Mouse (Mus musculus): ENCODE measurements around the gene Rhoj.

The Rhoj gene

GRCm38 (mm10) chr12:75307961-75308951, at the start of gene Rhoj:
TSS of gene Rhoj (plus strand) at chr12:75308322.
- DNase-seq (ENCODE audit: low read depth, low spot score) = peak; percentile 95

- DNase-seq (ENCODE audit: low read depth, low spot score) = peak; percentile 63
Measured at GRCm38 (mm10) chr12:75271726-75272125, 36.4 kb upstream of the Rhoj start.

GRCm38 (mm10) chr12:75275730-75276129, 32.4 kb upstream of the Rhoj start:
- DNase-seq (ENCODE audit: low read depth, low spot score) = no peak

GRCm38 (mm10) chr12:75277425-75277824, 30.7 kb upstream of the Rhoj start:
- no peak for DNase-seq (ENCODE audit: low read depth, low spot score)

- peak; percentile 76 for DNase-seq (ENCODE audit: low read depth, low spot score)
Measured at GRCm38 (mm10) chr12:75280502-75280901, 27.6 kb upstream of the Rhoj start.

GRCm38 (mm10) chr12:75283226-75283625, 24.9 kb upstream of the Rhoj start:
- DNase-seq (ENCODE audit: low read depth, low spot score) = peak; percentile 64

- DNase-seq (ENCODE audit: low read depth, low spot score) = no peak
Measured at GRCm38 (mm10) chr12:75286166-75286565, 22.0 kb upstream of the Rhoj start.

- DNase-seq (ENCODE audit: low read depth, low spot score) = peak; percentile 83
Measured at GRCm38 (mm10) chr12:75290524-75290923, 17.6 kb upstream of the Rhoj start.

GRCm38 (mm10) chr12:75291556-75291955, 16.6 kb upstream of the Rhoj start:
- no peak for DNase-seq (ENCODE audit: low read depth, low spot score)

- peak; percentile 17 for DNase-seq (ENCODE audit: low read depth, low spot score)
Measured at GRCm38 (mm10) chr12:75292939-75293338, 15.2 kb upstream of the Rhoj start.

GRCm38 (mm10) chr12:75299865-75300264, 8.3 kb upstream of the Rhoj start:
- DNase-seq (ENCODE audit: low read depth, low spot score) = no peak

GRCm38 (mm10) chr12:75304132-75304531, 4.0 kb upstream of the Rhoj start:
- peak; percentile 89 for DNase-seq (ENCODE audit: low read depth, low spot score)

GRCm38 (mm10) chr12:75309756-75310155, 1.6 kb downstream of the Rhoj start:
- peak; percentile 75 for DNase-seq (ENCODE audit: low read depth, low spot score)

- DNase-seq (ENCODE audit: low read depth, low spot score) = peak; percentile 64
Measured at GRCm38 (mm10) chr12:75310766-75311165, 2.6 kb downstream of the Rhoj start.

GRCm38 (mm10) chr12:75311879-75312278, 3.8 kb downstream of the Rhoj start:
- DNase-seq (ENCODE audit: low read depth, low spot score) = no peak

GRCm38 (mm10) chr12:75313992-75314391, 5.9 kb downstream of the Rhoj start:
- no peak for DNase-seq (ENCODE audit: low read depth, low spot score)

GRCm38 (mm10) chr12:75315851-75316250, 7.7 kb downstream of the Rhoj start:
- no peak for DNase-seq (ENCODE audit: low read depth, low spot score)

GRCm38 (mm10) chr12:75320441-75320925, 12.4 kb downstream of the Rhoj start:
- no peak for DNase-seq (ENCODE audit: low read depth, low spot score)

- no peak for DNase-seq (ENCODE audit: low read depth, low spot score)
Measured at GRCm38 (mm10) chr12:75321189-75321588, 13.1 kb downstream of the Rhoj start.

GRCm38 (mm10) chr12:75329188-75329587, 21.1 kb downstream of the Rhoj start:
- no peak for DNase-seq (ENCODE audit: low read depth, low spot score)

- DNase-seq (ENCODE audit: low read depth, low spot score) = no peak
Measured at GRCm38 (mm10) chr12:75339894-75340293, 31.8 kb downstream of the Rhoj start.

GRCm38 (mm10) chr12:75340331-75340730, 32.2 kb downstream of the Rhoj start:
- DNase-seq (ENCODE audit: low read depth, low spot score) = no peak

- no peak for DNase-seq (ENCODE audit: low read depth, low spot score)
Measured at GRCm38 (mm10) chr12:75348551-75348950, 40.4 kb downstream of the Rhoj start.

All from 3T3-L1 (cell line).